Mouse (Mus musculus): ENCODE data around the gene Neurod2.

Gene Neurod2

DNA sequence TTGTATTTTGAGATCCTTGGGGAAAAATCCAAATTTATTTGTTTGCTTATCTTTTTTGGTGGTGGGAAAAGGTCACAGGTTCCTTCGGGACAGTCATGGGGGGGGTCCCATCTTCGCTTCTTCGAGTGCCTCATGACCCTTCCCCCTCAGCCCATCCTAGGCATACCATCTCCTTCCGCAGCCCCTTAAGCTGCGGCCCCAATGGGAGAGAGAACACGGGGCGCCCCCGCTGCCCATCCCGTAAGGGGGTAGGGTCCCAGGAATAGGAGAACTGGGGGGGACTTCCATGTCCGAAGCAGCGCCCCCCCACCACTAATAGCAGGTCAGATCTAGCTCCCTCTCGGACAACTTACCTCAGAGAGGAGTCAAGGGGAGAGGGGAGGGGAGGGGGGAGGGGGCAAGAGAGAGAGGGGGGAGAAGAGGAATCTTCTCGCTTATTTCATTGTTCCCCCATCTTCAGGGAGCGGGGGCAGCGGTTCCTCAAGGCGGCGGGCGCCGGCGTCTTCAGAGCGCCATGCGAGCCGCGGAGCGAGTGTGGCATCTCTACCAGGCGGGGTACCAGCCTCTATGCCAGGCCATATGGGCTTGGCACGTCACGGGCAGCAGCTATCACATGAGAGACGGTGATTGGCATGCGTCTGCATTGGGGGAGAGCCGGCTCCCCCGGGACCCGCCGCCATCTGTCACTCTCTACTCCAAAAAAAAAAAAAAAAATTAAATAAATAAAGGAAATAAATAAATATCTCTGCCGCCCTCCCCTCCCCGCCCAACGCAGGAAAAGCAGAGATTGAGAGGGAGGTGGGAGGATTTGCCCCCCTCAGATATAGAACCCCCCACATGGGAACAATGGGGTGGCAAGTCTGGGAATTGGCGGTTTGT is at the start of gene Neurod2:
Gene Neurod2, minus strand, starts transcription at position 568 of the 879 bp plus-strand sequence.
- in situ Hi-C loops (cut with MboI; ENCODE audit: low sequenced_read_pairs): no loop called here

DNA sequence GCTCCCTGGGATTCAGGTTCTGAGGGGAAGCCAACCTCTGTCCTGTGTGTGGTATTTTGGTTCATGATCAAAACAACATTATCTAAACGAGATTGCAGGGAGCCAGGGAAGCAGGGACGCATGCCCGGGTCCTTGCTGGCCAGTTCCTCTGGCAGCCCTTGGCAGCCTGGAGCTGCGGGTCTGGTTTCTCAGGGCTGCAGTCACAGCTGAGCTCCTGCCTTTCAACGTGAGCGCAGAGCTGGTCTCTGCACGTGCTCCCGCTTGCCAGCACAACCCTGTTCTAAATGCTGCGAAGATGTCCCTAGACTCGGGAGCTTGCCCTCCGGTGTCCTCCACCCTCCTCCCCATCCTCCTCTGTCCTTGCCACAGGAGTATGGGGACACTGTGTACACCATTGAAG is 48.3 kb upstream of the Neurod2 start:
- in situ Hi-C loops (cut with MboI; ENCODE audit: low sequenced_read_pairs): no loop called here

DNA sequence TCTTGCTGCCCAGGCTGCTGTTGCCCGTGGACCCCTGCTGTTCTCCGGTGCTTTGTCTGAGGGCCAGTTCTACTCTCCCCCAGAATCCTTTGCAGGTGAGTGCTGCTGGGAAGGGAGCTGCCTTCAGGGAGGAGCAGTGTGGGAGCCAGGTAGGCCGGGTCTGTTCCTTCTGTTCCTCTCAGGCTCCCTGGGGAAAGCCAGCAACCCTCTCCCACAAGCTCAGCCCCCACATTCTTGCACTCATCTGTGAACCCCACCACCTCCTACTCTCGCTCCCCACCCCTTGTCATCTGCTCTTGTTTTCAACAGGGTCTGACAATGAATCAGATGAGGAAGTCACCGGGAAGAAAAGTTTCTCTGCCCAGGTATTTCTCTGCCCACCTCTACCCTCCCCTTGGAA is 47.3 kb upstream of the Neurod2 start:
- in situ Hi-C loops (cut with MboI; ENCODE audit: low sequenced_read_pairs): no loop called here

DNA sequence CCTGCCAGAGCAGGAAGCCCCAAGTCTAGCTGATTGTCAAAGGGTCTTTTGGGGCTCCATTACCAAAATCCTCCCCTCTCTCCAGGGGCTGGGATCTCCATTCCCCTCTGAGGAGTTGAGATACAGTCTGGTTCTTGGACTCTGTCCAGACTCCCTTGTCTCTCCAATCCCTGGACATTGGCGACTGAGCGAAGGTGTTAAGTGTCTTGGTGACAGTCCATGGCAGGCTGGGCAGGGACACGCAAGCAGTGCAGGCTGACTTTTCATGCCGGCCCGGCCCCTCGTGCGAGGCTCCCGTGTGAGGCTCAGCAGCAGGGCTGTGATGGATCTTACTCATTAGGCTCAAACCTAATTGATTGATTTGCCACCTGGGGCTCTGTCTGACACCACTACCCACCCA is 44.8 kb upstream of the Neurod2 start:
- in situ Hi-C loops (cut with MboI; ENCODE audit: low sequenced_read_pairs): no loop called here

DNA sequence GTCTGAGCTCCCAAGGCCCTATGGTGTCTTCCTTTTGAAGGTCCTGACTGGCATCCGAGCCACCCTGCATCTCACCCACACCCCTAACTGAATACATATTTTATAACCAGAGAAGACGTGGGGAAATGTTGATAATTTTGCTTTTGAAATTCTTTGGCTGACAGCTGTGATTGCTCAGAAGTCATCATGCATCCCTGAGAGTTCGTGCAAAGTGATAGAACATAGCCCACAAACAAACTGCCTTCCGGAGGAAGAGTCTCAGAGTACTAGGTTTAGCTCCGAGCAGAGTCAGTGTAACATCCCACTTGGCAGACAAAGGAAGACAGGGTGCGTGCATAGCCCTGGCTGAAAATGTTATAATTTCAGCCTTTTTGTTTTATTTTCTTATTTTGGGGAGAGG is 43.8 kb upstream of the Neurod2 start:
- in situ Hi-C loops (cut with MboI; ENCODE audit: low sequenced_read_pairs): no loop called here

DNA sequence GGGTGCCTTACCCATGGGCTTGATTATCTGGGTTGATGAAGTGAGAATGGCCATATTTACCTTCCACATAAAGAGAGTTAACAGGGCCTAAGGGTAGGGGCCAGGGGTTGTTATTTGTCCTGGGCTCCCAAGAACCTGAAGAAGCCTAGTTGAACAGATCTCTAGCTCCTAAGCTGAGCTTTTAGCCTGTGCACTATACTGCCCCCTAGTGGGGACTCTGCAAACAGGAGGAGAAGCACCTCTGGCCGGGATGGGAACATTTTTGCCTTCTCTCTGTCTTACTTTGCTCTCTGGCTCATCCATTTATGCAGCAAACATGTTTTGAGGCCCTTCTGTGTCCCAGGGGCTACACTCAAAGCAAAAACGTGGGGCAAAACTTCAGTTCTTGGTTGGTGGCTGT is 43.0 kb upstream of the Neurod2 start:
- in situ Hi-C loops (cut with MboI; ENCODE audit: low sequenced_read_pairs): no loop called here

DNA sequence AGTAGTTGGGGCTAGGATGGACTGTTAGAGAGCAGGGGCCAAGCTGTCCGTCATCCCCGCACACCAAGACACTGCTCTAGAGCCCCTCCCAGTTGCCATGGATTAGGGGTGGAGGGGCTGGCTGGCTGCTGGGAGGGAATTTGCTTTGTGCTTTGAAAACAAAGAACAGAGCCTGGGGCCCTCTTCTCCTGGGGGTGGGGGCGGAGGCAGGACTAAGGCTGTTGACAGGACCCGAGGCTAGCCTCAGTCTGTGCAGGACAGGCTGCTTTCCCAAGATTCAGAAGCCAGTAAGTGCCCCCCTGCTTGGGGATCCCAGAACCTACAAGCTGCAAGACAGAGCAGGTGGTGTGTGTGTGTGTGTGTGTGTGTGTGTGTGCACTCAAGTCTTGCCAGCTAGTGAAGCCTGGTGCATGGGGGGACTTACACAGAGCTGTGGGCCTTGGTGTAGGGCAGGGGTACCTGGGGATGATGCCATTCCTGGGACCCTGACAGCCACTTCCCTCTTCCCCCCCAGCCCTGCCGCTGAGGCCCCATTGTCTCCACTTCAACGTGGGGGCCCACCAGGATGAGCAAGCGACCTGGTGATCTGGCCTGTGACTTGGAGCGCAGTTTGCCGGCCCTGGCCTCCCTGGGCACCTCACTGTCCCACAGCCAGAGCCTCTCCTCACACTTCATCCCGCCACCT is 42.2 kb upstream of the Neurod2 start:
- in situ Hi-C loops (cut with MboI; ENCODE audit: low sequenced_read_pairs): no loop called here

DNA sequence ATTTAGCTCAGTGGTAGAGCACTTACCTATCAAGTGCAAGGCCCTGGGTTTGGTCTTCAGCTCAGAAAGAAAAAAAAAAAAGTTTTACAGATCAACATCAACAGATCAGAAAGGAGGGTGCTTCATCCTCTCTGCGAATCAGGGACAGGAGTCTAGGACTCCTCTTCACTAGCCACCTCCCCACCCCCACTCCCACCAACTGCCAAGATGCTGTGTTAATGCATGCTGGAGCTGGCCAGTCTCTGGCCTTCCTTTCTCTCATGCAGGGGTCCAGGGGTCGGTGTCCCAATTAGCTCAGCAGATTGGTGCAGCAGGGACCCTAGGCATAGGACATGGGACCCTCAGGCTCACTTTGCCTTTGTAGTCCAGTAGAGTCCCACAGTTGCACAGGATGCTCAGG is 41.1 kb upstream of the Neurod2 start:
- in situ Hi-C loops (cut with MboI; ENCODE audit: low sequenced_read_pairs): no loop called here

DNA sequence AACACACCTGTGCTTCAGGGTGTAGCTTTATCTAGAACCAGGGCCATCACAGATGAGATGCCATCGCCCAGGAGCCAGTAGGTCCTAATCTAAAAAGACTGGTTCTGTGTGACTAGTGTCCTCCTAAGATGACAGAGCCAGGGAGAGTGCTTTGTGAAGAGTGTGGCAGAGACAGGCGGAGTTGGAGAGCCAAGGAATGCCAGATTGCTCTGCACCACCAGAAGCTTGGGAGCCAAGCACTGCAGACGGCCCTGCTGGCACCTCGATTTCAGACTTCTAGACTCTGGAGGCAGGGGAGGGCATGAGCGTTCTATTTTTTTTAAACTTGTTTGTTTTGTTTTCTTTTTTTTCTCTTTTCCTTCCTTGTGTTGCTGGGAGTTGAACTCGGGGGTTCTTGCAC is 39.9 kb upstream of the Neurod2 start:
- in situ Hi-C loops (cut with MboI; ENCODE audit: low sequenced_read_pairs): no loop called here

DNA sequence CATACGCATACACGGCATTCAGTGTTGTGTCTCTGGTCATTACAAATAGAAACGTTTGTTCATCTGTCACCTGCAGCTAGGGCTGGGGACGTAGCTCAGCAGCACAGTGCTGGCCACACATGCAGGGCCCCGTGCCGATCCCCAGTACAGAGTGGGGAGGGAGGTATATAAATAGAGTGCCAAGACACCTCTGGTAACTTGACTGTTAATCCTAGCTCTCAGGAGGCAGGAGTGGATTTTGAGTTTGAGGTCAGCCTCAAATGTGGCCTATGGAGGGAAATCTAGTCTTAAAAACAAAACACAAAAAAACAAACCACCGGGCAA is 38.4 kb upstream of the Neurod2 start:
- in situ Hi-C loops (cut with MboI; ENCODE audit: low sequenced_read_pairs): no loop called here

DNA sequence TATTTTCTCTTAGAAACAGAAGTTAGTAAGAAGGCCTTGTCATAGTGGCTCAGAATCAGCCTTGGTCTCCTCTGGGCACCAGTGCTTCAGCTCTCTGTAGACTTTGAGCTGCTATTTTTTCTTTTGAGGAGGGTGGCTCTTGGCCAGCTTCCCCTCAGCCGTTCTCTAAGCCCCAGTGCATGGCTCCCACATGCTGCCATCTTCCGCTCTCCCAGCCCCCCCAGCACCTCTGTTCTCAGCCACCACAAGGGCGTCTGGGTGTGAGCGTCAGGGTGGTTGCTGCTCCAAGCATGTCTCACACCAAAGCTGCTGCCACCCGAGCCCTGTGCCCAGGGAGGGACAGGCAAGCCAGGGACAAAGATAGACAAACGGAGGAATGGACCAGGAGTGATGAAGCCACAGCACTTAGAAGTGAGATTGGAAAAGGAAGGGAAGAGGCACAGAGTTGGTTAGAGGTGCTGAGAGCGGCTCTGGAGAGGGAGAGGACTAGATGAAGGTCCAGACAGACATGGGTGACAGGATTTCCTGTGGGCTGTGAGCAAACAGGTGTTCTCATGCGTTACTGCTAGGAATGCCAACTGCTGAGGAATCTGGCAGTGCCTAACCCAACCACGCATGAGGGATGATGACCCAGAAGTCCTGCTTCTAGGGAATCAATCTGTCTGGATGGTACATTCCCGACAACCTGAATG is 37.9 kb upstream of the Neurod2 start:
- in situ Hi-C loops (cut with MboI; ENCODE audit: low sequenced_read_pairs): no loop called here

DNA sequence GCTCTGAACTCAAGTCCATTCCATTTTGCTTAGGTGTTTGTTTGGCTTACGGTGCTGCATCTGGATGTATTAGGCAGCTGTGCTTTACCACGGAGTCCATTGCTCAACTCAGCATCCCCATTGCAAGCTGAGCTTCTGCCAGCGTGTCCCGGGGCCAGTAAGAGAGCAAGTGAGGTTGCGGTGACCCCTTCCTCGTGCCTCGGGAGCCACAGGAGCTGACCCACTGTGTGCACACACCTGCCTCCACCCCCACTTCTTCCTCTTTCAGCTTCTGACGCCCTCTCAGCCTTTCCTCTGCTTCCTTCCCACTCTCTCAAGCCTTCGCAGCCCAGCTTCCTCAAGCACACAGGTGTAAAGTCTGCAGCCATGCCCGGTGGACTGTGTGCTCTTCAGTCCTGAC is 36.8 kb upstream of the Neurod2 start:
- in situ Hi-C loops (cut with MboI; ENCODE audit: low sequenced_read_pairs): no loop called here

DNA sequence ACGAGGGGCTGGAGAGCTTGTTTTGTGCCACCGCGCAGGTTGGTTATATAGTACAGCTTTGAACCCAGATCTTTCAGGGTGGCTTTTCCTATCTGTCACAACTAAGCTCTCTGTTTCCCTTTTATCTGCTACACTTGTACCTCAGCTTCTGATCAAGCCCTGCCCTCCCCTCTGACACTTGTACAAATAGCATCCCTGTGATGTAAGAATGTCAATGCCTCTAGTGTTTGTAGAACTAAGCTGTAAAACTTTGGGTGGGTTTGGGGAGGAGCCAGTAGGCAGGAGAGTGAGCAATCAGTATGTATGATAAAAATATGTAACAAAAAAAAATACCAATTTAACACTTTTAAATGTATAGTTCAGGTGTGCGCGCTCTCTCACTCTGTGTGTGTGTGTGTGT is 35.0 kb upstream of the Neurod2 start:
- in situ Hi-C loops (cut with MboI; ENCODE audit: low sequenced_read_pairs): no loop called here

DNA sequence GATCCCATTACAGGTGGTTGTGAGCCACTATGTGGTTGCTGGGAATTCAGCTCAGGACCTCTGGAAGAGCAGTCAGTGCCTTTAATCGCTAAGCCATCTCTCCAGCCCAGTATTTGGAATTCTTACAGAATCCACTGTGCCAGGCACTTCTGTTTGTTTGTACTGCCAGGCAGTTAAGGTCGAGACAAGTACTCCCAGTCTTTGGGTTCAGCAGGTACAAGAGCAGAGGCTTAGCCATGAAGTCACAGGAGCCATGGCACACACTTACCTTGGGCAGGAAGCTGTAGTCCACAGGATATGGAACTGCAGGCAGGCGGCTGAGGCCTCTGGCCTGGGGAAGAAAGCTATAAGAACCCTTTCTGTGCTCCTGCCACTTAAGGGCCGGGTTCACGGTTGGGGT is 34.4 kb upstream of the Neurod2 start:
- in situ Hi-C loops (cut with MboI; ENCODE audit: low sequenced_read_pairs): no loop called here

DNA sequence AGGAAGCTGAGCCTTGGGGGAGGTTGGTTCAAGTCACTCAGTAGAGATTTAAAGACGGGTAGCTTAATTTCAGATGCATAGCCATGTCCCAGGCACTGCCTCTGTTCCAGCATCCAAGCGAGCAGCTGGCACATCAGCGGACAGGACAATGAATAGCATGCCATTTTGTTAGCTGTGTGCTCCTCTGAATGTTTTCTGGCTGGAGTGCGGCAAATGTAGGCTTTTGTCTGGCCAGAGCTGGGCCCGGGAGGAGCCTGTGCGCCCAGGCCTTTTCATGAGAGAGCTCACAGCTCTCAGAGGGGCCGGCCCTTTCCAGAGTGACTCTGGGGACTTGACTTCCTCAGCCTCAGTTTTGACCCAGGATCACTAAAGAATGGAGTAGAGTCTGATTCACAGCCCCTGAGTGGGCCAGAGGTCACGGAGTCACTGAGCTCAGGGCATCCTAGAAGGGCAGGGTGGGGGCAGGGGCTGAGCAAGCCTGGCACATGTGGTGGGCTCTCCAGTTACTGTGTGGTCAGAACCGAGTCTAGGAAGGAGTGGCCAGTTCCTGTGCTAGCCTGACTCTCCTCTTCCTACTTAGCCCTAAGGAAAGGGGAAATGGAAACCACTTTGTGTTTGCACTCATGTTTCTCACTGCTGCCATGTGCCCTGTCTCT is 31.5 kb upstream of the Neurod2 start:
- in situ Hi-C loops (cut with MboI; ENCODE audit: low sequenced_read_pairs): no loop called here

DNA sequence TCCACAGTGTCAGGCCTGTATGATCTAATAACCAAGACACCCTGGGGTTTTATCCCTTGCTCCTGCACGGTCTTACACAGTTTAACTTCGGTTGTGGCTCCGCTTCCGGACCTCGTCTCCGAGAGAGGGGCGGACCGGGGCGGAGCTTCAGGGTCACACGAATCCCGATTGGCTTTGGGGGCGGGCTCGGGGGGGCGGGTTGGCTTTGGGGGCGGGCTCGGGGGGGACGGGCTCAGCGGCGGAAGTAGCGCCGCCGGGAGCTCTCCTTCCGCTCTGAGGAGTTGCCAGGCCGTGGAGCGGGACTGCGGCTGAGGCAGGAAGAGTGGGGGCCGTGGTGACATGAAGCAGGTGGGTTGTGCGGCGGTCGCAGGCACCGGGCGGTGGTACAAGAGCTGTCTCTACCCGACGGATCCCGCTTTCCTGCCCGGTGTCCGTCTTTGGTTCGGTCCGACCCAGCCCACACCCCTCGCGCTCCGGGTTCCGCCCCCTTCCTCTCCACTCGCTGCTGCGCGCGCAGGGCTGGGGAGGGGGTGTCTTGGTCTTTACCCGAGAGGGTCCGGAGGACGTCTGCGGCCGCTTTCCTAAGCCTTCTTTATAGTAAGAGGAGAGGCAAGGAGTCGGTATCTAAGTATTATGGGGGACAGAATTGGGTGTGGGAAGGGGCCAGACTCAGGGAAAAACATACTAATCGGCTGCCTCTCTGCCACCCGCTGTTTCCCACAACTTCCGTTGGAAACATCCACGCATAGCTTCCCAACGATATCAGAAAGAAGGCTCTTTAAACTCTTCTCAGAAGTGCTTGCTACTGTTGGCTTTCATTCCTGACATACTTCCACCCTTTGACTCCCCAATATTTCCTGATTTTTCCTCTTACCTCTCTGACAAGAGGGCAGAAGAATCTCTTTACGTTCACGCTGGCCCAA is 29.0 kb upstream of the Neurod2 start, which contains the start of gene Stard3:
Gene Stard3, plus strand, starts transcription at position 208 of the 923 bp plus-strand sequence.
- in situ Hi-C loops (cut with MboI; ENCODE audit: low sequenced_read_pairs): no loop called here

DNA sequence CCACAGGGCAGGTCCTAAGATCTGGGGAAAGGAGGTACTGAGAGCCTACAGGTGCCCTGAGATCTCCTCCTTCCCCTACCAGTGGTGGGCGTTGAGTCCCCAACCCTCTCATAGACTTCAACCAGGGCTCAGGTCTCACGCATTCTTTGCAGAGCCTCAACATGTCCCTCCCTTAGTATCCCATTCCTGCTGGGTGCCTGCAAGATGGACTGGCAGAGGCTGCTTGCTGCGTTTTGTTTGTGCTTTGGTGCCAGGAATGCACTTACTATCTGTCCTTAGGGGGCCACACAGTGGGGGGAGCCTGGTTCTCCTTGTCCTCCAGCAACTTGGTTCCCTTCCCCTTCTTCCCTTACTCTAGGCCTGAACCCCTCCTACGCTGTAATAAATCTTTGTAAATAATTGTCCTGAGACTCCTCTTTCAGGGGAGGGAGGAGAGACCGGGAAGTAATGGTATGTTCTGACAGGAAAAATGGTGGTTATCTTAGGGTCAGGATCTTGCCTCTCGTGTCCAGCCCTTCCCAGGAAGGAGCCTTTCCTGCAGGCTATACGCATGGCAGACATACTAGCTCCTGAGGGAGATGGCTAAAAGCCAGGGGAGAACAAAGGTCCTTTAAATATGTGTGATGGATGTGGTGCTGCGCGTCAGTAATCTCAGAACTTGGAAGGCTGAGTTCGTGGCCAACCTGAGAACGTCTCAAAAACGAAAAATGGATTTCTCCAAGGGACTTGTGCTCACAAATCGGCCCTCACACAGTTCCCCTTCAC is 28.1 kb upstream of the Neurod2 start:
- in situ Hi-C loops (cut with MboI; ENCODE audit: low sequenced_read_pairs): no loop called here

DNA sequence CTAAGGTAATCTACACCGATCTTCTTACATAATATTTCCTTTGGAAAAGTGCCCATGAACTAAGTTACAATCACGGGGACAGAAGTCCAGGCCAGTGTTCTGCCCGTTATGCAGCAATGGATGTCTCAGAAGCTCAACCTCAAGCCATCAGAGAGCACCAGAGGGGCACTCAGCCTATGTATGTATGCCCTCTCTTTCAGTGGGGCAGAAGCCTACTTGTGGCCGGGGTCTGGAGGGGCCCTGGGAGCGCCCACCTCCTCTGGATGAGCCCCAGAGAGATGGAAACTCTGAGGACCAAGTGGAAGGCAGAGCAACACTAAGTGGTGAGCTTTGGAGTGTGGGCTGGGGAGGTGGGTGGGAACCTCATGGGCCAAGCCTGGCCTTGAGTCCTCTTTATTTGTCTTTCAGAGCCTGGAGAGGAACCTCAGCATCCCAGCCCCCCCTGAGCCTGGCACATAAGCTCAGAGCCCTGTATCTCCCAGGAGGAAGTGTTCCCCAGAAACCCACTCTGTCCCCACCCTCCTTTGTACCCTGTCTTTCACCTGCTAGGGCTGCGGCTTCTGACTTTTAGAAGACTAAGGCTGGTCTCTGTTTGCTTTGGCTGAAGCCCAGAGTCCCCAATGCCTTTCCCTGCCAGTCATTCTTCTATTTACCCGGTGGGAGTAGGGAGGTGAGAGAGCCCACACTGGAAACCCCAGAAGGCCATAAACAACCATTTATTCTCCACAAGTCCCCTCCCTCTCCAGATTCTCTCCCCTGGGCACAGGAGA is 27.4 kb upstream of the Neurod2 start:
- in situ Hi-C loops (cut with MboI; ENCODE audit: low sequenced_read_pairs): no loop called here

Data from CH12F3 (cell line).